Comparison of ENCODE assay signal across 10 mouse cellular contexts in genomic region chr6:49247246-49247645, GRCm38 (mm10). TPM values are rescaled to one million over a fixed set of nuclear protein-coding genes. Genes with fewer than 3 reads are reported as not detected.
DNase-seq lines count a peak whose midpoint lies in the region; ATAC-seq and TF ChIP-seq lines count a peak whose summit lies in the region.
"Had no signal": no experiment of that assay in that cellular context is flagged by ENCODE, and none has a peak within 500 bp of the region (broad histone marks: within the 10 kb centered on the region; RNA-seq: fewer than 3 reads in every experiment).

No protein-coding gene starts in this region.

- H3K4me3 ChIP-seq in heart, postnatal 0 days (ENCODE audit: low read depth, low read length) = no peak overlapping the region
- no peak overlapping the region for H3K4me3 ChIP-seq in MEL (ENCODE audit: control insufficient read depth in 1 of 2, insufficient read depth in 1 of 2, low read depth in 2 of 2, low read length in 2 of 2)
- H3K4me3 ChIP-seq in hindbrain, postnatal 0 days (ENCODE audit: low read length) = no peak overlapping the region
- H3K4me3 ChIP-seq: stomach, embryonic 15.5 days had no signal

- no peaks in the 10 kb centered on the region for H3K27me3 ChIP-seq in heart, postnatal 0 days (ENCODE audit: control insufficient read depth, insufficient read depth, low read length)
- H3K27me3 ChIP-seq in MEL (ENCODE audit: control insufficient read depth in 1 of 2, insufficient read depth in 2 of 2, low read length in 2 of 2) = no peaks in the 10 kb centered on the region
- H3K27me3 ChIP-seq in hindbrain, postnatal 0 days (ENCODE audit: insufficient read depth, low read length) = no peaks in the 10 kb centered on the region
- H3K27me3 ChIP-seq: stomach, embryonic 15.5 days had no signal

- WGBS in heart, postnatal 0 days = 54% methylated on average over 2 of the region's 2 CpGs
- WGBS in hindbrain, postnatal 0 days = 47% methylated on average over 2 of the region's 2 CpGs

- ATAC-seq in heart, postnatal 0 days (ENCODE audit: insufficient read depth, low read depth) = no peak
- ATAC-seq in hindbrain, postnatal 0 days = no peak

- no peak for TF ChIP-seq POLR2A in MEL (IDR thresholded peaks at IDR 0.05; ENCODE audit: control insufficient read depth in 1 of 2, insufficient read depth in 1 of 2, low read depth in 1 of 2, low read length in 2 of 2, poor library complexity in 1 of 2)

- TF ChIP-seq CTCF in heart, postnatal 0 days (IDR thresholded peaks at IDR 0.05; ENCODE audit: low read depth) = peak; percentile 75
- TF ChIP-seq CTCF in MEL (IDR thresholded peaks at IDR 0.05 in 2 of 3, conservative IDR thresholded peaks at IDR 0.05 in 1 of 3; ENCODE audit: control insufficient read depth in 1 of 3, insufficient read depth in 1 of 3, low read depth in 2 of 3, low read length in 3 of 3, poor library complexity in 1 of 3, severe bottlenecking in 1 of 3) = peak; percentile 16 to 74 (median 62); a peak in 4 of 6 replicates
- peak; percentile 75 for TF ChIP-seq CTCF in hindbrain, postnatal 0 days (IDR thresholded peaks at IDR 0.05; ENCODE audit: low read depth)

- no peaks in the 10 kb centered on the region for H3K4me1 ChIP-seq in heart, postnatal 0 days (ENCODE audit: control insufficient read depth, insufficient read depth)
- H3K4me1 ChIP-seq in MEL (ENCODE audit: control insufficient read depth in 1 of 2, insufficient read depth in 2 of 2, low read length in 2 of 2) = no peaks in the 10 kb centered on the region
- H3K4me1 ChIP-seq in hindbrain, postnatal 0 days (ENCODE audit: insufficient read depth, low read length) = no peaks in the 10 kb centered on the region
- H3K4me1 ChIP-seq: stomach, embryonic 15.5 days had no signal

- intact Hi-C loops in heart, postnatal 25 days (cut with DNase I) = loop anchor here (5.0 kb wide), 1 partner anchor 190 kb away; no protein-coding TSS in a partner anchor
- intact Hi-C loops in heart, postnatal 14 days (cut with DNase I) = no loop called here
- intact Hi-C loops in left cerebral cortex, postnatal 4 days (cut with DNase I) = no loop called here

- no peak overlapping the region for H3K4me2 ChIP-seq in heart, postnatal 0 days (ENCODE audit: low read depth, low read length)
- H3K4me2 ChIP-seq in hindbrain, postnatal 0 days (ENCODE audit: low read depth, low read length) = no peak overlapping the region
- H3K4me2 ChIP-seq: stomach, embryonic 15.5 days had no signal

- peak; percentile 59 for DNase-seq in heart, postnatal 0 days (ENCODE audit: low spot score)
- no peak for DNase-seq in heart, postnatal 25 days (ENCODE audit: low spot score)
- DNase-seq in 3T3-L1 (ENCODE audit: low read depth, low spot score) (peak; percentile 78), MEL (ENCODE audit: low read depth, low spot score) (peak; percentile 58)
- peak; percentile 84 for DNase-seq in hindbrain, postnatal 0 days (ENCODE audit: low spot score)
- no peak for DNase-seq in spleen, postnatal 4 days (ENCODE audit: low spot score in 2 of 2)
- DNase-seq in heart, postnatal 14 days = no peak
- no peak for DNase-seq in left cerebral cortex, postnatal 4 days
- DNase-seq: kidney, postnatal 25 days had no signal

- peaks cover 74% of the 10 kb centered on the region for H3K36me3 ChIP-seq in heart, postnatal 0 days (replicated peaks; ENCODE audit: control insufficient read depth, insufficient read depth, low read length)
- H3K36me3 ChIP-seq in MEL (ENCODE audit: control insufficient read depth in 1 of 2, insufficient read depth in 2 of 2, low read length in 2 of 2) = peaks cover 0 to 42% of the 10 kb centered on the region in 2 experiments; a peak in 3 of 4 replicates
- H3K36me3 ChIP-seq in hindbrain, postnatal 0 days (ENCODE audit: insufficient read depth, low read length) = peaks cover 36% of the 10 kb centered on the region

- H3K79me2 ChIP-seq in MEL (ENCODE audit: control insufficient read depth, insufficient read depth, low read length, poor library complexity) = no peaks in the 10 kb centered on the region

- H3K9me3 ChIP-seq in heart, postnatal 0 days (replicated peaks; ENCODE audit: control insufficient read depth, low read length) = no peaks in the 10 kb centered on the region
- no peaks in the 10 kb centered on the region for H3K9me3 ChIP-seq in MEL (replicated peaks; ENCODE audit: insufficient read depth, low read length)
- H3K9me3 ChIP-seq in hindbrain, postnatal 0 days (ENCODE audit: low read length) = no peaks in the 10 kb centered on the region
- H3K9me3 ChIP-seq: stomach, embryonic 15.5 days had no signal

- no peak for TF ChIP-seq EP300 in heart, postnatal 0 days (IDR thresholded peaks at IDR 0.05; ENCODE audit: low read depth)
- TF ChIP-seq EP300 in MEL (IDR thresholded peaks at IDR 0.05; ENCODE audit: low read depth in 1 of 2, low read length in 2 of 2) = no peak

- H3K27ac ChIP-seq in heart, postnatal 0 days (ENCODE audit: low read depth) = no peak overlapping the region
- no peak overlapping the region for H3K27ac ChIP-seq in MEL (ENCODE audit: control insufficient read depth, low read depth, low read length)
- H3K27ac ChIP-seq in hindbrain, postnatal 0 days = no peak overlapping the region
- H3K27ac ChIP-seq: stomach, embryonic 15.5 days had no signal

- H3K9ac ChIP-seq in heart, postnatal 0 days (replicated peaks; ENCODE audit: low read depth, low read length) = no peak overlapping the region
- H3K9ac ChIP-seq in MEL (ENCODE audit: control insufficient read depth, low read depth, low read length, poor library complexity, severe bottlenecking) = no peak overlapping the region
- no peak overlapping the region for H3K9ac ChIP-seq in hindbrain, postnatal 0 days (replicated peaks; ENCODE audit: low read length)
- H3K9ac ChIP-seq: stomach, embryonic 15.5 days had no signal

- peak; percentile 24 for TF ChIP-seq RAD21 in MEL (IDR thresholded peaks at IDR 0.05; ENCODE audit: low read depth, low read length)

TF ChIP-seq in MEL, 35 proteins besides CTCF, POLR2A, EP300 and RAD21 (continues in another document):
- TF ChIP-seq TBP (IDR thresholded peaks at IDR 0.05; ENCODE audit: low read depth, low read length) = no peak
- no peak for TF ChIP-seq ZMIZ1 (IDR thresholded peaks at IDR 0.05; ENCODE audit: low read depth, low read length)
- TF ChIP-seq CHD2 (IDR thresholded peaks at IDR 0.05; ENCODE audit: low read length) = peak; percentile 35; the same call in 1 of the 2 replicates
- no peak for TF ChIP-seq NRF1 (IDR thresholded peaks at IDR 0.05; ENCODE audit: insufficient read depth, low read depth, low read length, poor library complexity, severe bottlenecking)
- no peak for TF ChIP-seq MAX (IDR thresholded peaks at IDR 0.05; ENCODE audit: low read length)
- TF ChIP-seq GABPA (IDR thresholded peaks at IDR 0.05; ENCODE audit: low read depth, low read length) = no peak
- TF ChIP-seq USF2 (IDR thresholded peaks at IDR 0.05; ENCODE audit: borderline replicate concordance in 1 of 2, insufficient read depth in 1 of 2, low read depth in 1 of 2, low read length in 2 of 2) = 0 out of 4 replicates have a peak, but pooled peaks of 1 of the 2 experiments have one; percentile 4
- TF ChIP-seq MAFK (IDR thresholded peaks at IDR 0.05; ENCODE audit: borderline replicate concordance, low read depth, low read length) = no peak
- no peak for TF ChIP-seq TAL1 (IDR thresholded peaks at IDR 0.05; ENCODE audit: low read length)
- no peak for TF ChIP-seq SMC3 (IDR thresholded peaks at IDR 0.05; ENCODE audit: low read depth, low read length)
- no peak for TF ChIP-seq CHD1 (IDR thresholded peaks at IDR 0.05; ENCODE audit: low read depth, low read length)
- TF ChIP-seq POLR2AphosphoS2 (IDR thresholded peaks at IDR 0.05; ENCODE audit: low read length) = no peak
- no peak for TF ChIP-seq SIN3A (IDR thresholded peaks at IDR 0.05; ENCODE audit: low read length)
- TF ChIP-seq MYB (IDR thresholded peaks at IDR 0.05; ENCODE audit: low read depth, low read length) = no peak
- TF ChIP-seq MXI1 (IDR thresholded peaks at IDR 0.05; ENCODE audit: low read depth, low read length) = no peak
- TF ChIP-seq MYC (IDR thresholded peaks at IDR 0.05; ENCODE audit: low read depth, low read length) = no peak
- TF ChIP-seq HCFC1 (IDR thresholded peaks at IDR 0.05; ENCODE audit: low read depth, low read length) = no peak
- no peak for TF ChIP-seq NELFE (IDR thresholded peaks at IDR 0.05; ENCODE audit: low read depth, low read length)
- 0 out of 2 replicates have a peak, but pooled peaks have one; percentile 13 for TF ChIP-seq ETS1 (IDR thresholded peaks at IDR 0.05; ENCODE audit: low read depth, low read length)
- no peak for TF ChIP-seq RCOR1 (IDR thresholded peaks at IDR 0.05; ENCODE audit: low read depth, low read length)
- no peak for TF ChIP-seq MEF2A (IDR thresholded peaks at IDR 0.05; ENCODE audit: extremely low read depth, insufficient replicate concordance, low read depth, low read length, poor library complexity, severe bottlenecking)
- TF ChIP-seq MAZ (IDR thresholded peaks at IDR 0.05; ENCODE audit: low read depth, low read length) = no peak

RNA-seq across cellular contexts. Expression of gene Tra2a, which starts 16.6 kb away (rescaled TPM):
- total RNA-seq in heart, postnatal 0 days (2014; rRNA removed; ENCODE audit: low replicate concordance) = 33.6 and 41.8 TPM in 2 replicates
- 26.0 and 32.5 TPM in 2 replicates for polyA plus RNA-seq in heart, postnatal 0 days (2015; fragmentation: Nextera tagmentation; extraction: Ambion mirVana)
- 10 to 100 TPM; 24.8 to 34.4 TPM for total RNA-seq in heart, postnatal 25 days (2021)
- total RNA-seq in MEL (2012; rRNA removed) = 108 and 114 TPM in 2 replicates
- polyA plus RNA-seq in MEL (2012; ENCODE audit: insufficient read depth in 1 of 2, insufficient read length in 2 of 2, low read depth in 1 of 2, low replicate concordance in 2 of 2, missing spikeins in 1 of 2) = 10 to 100 TPM in 1 of 2 experiments, not detected in 1; 85.2 TPM
- 54.3 and 60.9 TPM in 2 replicates for total RNA-seq in hindbrain, postnatal 0 days (2014; rRNA removed)
- 43.0 and 44.6 TPM in 2 replicates for polyA plus RNA-seq in hindbrain, postnatal 0 days (2015; fragmentation: Nextera tagmentation; extraction: Ambion mirVana)
- 10 to 100 TPM; 30.9 to 42.3 TPM for total RNA-seq in heart, postnatal 14 days (2021)
- 10 to 100 TPM; 91.9 to 94.1 TPM for total RNA-seq in left cerebral cortex, postnatal 4 days (2021)

RNA-seq across cellular contexts. Expression of gene Igf2bp3, which starts 32.5 kb away (rescaled TPM):
- 9.4 and 21.5 TPM in 2 replicates for total RNA-seq in heart, postnatal 0 days (2014; rRNA removed; ENCODE audit: low replicate concordance)
- 19.0 and 21.0 TPM in 2 replicates for polyA plus RNA-seq in heart, postnatal 0 days (2015; fragmentation: Nextera tagmentation; extraction: Ambion mirVana)
- total RNA-seq in heart, postnatal 25 days (2021) = under 1 TPM; 0.34 to 0.36 TPM
- 0.12 and 0.13 TPM in 2 replicates for total RNA-seq in MEL (2012; rRNA removed)
- under 1 TPM in 1 of 2 experiments, not detected in 1; 0.29 TPM for polyA plus RNA-seq in MEL (2012; ENCODE audit: insufficient read depth in 1 of 2, insufficient read length in 2 of 2, low read depth in 1 of 2, low replicate concordance in 2 of 2, missing spikeins in 1 of 2)
- 8.9 and 13.3 TPM in 2 replicates for total RNA-seq in hindbrain, postnatal 0 days (2014; rRNA removed)
- polyA plus RNA-seq in hindbrain, postnatal 0 days (2015; fragmentation: Nextera tagmentation; extraction: Ambion mirVana) = 16.1 and 16.6 TPM in 2 replicates
- total RNA-seq in heart, postnatal 14 days (2021) = 1 to 10 TPM in 1 of 2 experiments, under 1 TPM in 1; 0.93 to 1.6 TPM
- 1 to 10 TPM; 5.0 to 6.5 TPM for total RNA-seq in left cerebral cortex, postnatal 4 days (2021)

Comparison
In these comparisons a context has a peak if more than half of its experiments do, and no peak if none do; other contexts are left out.
1. DNase-seq: peak in heart, postnatal 0 days (single experiment), 3T3-L1 (single experiment), MEL (single experiment) and hindbrain, postnatal 0 days (single experiment); none in heart, postnatal 25 days (single experiment), spleen, postnatal 4 days (0 of 2), heart, postnatal 14 days (0 of 2) and left cerebral cortex, postnatal 4 days (single experiment).
2. Peak in every context shown above with its lines, with median percentiles within 50 percentile points of each other: CTCF ChIP-seq.